Mouse (Mus musculus): ENCODE measurements at regions not wholly inside any gene's neighbourhood (a gene's known extent, or its start where the extent isn't known, plus 50 kb on each side); places are given as distances from the start of the nearest gene placed in this dataset.

GRCm38 (mm10) chr3:47281783-47282182 is 833.8 kb upstream of the Pabpc4l start:
- no peak for TF ChIP-seq POLR2A (IDR thresholded peaks at IDR 0.05; ENCODE audit: borderline replicate concordance, extremely low read depth, insufficient read depth, insufficient read length, poor library complexity, severe bottlenecking)
- TF ChIP-seq CTCF (IDR thresholded peaks at IDR 0.05; ENCODE audit: borderline replicate concordance, extremely low read depth, insufficient read depth, insufficient read length), result no peak
